Mouse (Mus musculus) right cerebral cortex, postnatal 36 days (tissue): ENCODE data around the gene Trip6.

Source experiments
- DNase-seq, 2 experiments: peaks; one replicate each; pipeline ENCODE4 v3.0.0; 2022; ENCODE audit warnings: low spot score in 2 of 2, mixed read lengths in 1 of 2

Trip6 gene

GRCm38 (mm10) chr5:137268131-137268910 lies 45.9 kb downstream of the Trip6 start:
- no peak for DNase-seq

- no peak for DNase-seq
These were observed 49.4 kb downstream of the Trip6 start for GRCm38 (mm10) chr5:137264787-137265186.

- no peak for DNase-seq
These were observed 50.1 kb downstream of the Trip6 start for GRCm38 (mm10) chr5:137263897-137264720.
